Mouse (Mus musculus) mesoderm, embryonic 11.5 days (tissue): Measurements from ENCODE around the gene Ncoa4.
"Not testable (repeated sequence)": the region's sequence is repeated elsewhere in the genome, so short reads cannot be mapped to it uniquely, and the experiment has no call there.

Experiments
- DNase-seq: peaks from one replicate; pipeline ENCODE4 v3.0.0-alpha.2; 2012; ENCODE audit warnings: low read depth, low spot score

Gene Ncoa4

GRCm38 (mm10) chr14:32159690-32160246 lies at the start of gene Ncoa4:
Gene Ncoa4, plus strand, starts transcription at chr14:32159865.
- peak; percentile 99 for DNase-seq

GRCm38 (mm10) chr14:32112124-32112523 lies 47.5 kb upstream of the Ncoa4 start:
- DNase-seq = not testable (repeated sequence)

DNA sequence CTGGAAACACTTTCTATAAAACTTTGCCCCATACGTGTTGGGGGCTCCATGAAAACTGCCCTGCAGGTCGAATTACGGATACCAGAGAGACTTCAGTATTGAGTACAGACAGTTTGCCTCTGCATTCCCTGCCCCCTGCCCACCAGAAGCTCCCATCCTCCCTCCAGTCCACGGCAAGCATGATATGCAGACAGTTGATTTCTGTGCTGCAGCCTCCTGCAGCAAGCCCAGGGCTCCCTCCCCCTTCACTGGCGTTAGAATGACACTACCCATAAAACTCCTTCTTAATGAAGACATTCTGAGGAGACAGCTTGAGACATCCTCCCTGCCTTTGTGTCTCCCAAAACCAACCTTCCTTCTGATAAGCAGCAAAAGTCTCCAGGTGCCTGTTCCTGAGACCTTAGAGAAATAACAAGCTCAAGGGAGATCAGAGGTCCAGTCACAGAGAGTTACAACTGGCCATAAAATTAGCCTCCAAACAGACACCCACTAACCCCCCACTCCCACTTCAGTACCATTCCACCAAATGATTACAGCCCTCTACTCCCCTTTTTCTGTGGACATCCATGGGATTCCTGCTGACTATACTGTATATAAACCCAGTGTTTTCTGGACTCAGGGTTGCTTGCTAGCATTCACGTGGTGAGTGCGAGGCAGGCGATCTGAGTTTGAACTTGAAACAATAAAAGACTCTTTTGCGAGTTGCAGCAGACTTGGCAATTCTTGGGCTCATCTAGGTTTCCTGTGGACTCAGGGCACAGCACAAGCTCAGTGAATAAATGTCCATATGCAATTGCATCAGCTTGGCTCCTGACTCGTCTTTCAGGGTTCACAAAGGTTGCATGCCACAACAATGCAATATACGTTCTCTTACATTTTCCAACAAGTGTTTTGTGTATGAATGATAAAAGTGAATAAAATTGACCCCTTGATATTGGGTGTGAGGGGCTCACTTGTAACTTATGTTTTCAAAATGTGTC lies 38.4 kb upstream of the Ncoa4 start:
- DNase-seq = no peak

- DNase-seq = peak; percentile 19
These were observed 37.7 kb upstream of the Ncoa4 start for GRCm38 (mm10) chr14:32121920-32122315.

DNA sequence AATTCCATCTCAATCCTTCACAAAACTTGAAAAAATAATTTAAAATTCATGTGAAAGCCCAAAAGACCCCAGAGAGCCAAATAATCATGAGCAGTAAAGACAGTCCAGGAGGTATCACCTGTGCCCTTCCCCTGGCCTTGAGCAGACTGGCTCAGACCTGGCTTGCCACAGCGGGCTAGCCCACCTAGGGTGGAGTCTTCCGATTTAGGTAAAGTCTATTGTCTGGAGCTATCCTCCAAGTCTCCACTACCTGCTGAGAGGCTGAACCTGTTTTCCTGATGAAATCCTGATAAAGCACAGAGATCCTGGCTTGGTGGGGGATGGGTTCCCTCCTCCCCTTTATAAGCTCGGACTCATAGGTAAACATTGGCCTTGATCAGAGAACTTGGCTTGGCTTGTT lies 35.4 kb upstream of the Ncoa4 start:
- no peak for DNase-seq

DNA sequence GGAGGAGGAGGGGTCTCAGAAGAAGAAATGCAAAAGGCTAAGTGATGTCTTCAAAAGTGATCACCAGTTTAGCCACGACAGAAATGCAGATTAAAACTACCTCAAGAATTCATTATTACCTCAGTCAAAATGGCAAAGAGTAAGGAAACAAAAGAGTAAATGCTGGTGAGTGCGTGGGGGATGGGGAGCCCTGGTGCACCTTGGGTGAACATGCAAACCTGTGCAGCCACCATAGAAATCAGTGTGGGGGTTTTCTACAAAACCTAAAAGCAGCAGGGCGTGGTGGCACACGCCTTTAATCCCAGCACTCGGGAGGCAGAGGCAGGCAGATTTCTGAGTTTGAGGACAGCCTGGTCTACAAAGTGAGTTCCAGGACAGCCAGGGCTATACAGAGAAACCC lies 34.4 kb upstream of the Ncoa4 start:
- not testable (repeated sequence) for DNase-seq

DNA sequence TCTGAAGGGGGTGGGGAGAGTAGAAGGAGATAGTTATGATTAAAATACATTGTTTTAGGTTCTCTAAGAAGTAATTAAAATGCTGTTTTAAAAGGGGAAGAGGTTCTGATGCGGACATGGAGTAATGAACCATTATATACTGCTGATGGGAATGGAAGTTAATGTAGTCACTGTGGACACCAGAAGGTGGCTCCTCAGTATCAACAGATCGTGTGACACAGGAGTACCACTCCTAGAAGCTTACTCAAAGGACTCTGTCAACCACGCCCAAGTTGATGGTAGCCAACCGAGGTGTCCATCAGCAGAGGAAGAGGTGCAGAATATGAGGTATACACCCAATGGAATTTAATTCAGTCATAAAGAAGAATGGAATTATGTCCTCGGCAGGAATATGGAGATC lies 31.3 kb upstream of the Ncoa4 start:
- DNase-seq = no peak

DNA sequence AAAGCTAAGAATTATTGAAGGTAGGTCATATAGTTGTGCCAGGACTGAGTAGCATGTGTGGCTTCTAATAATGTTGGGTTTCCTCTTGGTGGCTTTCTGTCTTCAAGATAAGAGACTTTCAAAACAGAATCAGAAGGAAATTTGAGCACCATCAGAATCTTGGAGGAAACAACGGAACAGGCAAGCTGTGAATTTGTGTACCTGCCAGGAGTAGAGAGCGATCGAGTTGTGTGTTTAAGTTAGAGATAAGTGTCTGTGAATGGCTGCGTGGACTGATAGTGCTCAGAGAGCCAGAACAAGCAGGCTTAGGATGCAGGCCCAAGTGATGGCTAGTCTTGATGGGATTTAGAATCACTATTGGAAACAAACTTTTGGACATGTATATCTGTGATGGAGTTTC lies 27.8 kb upstream of the Ncoa4 start:
- DNase-seq = no peak

DNA sequence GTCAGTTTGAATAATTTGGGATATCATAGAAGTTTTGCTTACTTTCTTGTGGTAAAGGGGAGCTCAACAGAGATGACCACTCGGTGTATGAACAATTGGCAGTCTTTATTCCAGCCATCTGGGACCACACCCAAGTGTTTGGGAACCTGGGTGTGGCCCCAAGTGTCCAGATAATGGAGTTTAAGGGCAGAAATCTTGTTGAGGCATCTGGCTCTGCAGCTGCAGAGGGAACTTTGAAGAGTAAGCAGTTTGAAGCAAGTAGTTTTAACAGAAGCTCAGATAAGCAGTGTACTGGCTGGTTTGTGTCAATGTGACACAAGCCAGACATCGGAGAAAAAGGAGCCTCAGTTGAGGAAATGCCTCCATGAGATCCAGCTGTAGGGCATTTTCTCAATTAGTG lies 25.4 kb upstream of the Ncoa4 start:
- no peak for DNase-seq

- not testable (repeated sequence) for DNase-seq
These were observed 23.2 kb upstream of the Ncoa4 start for GRCm38 (mm10) chr14:32136467-32136866.

- DNase-seq = no peak
These were observed 19.2 kb upstream of the Ncoa4 start for GRCm38 (mm10) chr14:32140359-32140965.

GRCm38 (mm10) chr14:32141723-32142122 lies 17.9 kb upstream of the Ncoa4 start, which contains the start of gene Msmb:
Gene Msmb, plus strand, starts transcription at chr14:32142023.
- no peak for DNase-seq

DNA sequence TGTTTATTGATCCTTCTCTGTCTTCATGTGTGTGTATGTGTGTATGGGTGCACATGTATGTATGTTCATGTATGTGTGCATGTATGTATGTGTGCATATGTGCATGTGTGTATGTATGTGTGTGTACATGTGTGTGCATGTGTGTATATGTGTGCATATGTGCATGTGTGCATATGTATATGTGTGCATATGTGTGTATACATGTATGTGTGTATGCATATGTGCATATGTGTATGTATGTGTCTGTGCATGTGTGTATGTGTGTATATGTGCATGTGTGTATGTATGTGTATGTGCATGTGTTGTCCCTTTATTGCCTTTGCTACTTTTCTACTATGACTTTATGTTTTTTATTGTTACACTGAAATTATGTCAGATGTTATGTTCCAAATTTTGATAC lies 14.9 kb upstream of the Ncoa4 start:
- DNase-seq = no peak

GRCm38 (mm10) chr14:32145401-32145800 lies 14.3 kb upstream of the Ncoa4 start:
- no peak for DNase-seq

DNA sequence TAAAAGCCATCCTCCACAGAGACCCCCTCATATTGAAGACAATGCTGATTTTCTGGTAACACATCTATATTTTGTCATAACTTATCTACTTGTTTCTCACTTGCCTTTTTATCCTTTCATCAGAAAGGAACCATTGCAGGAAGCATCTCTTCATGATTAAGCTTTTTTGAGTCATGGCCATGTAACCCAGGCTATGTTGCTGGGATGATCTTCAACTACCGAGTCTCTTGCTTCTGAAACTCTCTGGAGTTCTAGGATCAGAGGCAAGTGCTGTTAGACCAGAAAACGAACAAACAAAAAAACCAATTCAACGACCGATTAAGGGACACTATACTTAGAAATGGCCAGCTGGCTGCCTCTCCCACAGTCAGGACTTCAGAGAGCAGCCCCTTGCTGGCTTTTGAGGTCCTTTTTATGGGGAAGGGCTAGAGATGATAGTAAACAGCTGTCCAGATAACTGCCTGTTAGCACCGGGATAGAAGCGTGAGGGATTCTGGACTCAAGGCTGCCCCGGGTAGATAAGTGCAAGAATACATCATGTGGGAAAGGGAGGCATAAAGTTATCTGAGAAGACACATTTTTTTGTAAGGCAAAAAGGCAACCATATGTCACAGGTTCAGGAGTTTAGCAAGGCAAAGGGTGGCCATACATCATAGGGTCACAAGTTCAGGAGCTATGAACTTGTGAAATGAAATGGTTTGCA lies 13.7 kb upstream of the Ncoa4 start:
- DNase-seq = no peak

GRCm38 (mm10) chr14:32146578-32146977 lies 13.1 kb upstream of the Ncoa4 start:
- no peak for DNase-seq

DNA sequence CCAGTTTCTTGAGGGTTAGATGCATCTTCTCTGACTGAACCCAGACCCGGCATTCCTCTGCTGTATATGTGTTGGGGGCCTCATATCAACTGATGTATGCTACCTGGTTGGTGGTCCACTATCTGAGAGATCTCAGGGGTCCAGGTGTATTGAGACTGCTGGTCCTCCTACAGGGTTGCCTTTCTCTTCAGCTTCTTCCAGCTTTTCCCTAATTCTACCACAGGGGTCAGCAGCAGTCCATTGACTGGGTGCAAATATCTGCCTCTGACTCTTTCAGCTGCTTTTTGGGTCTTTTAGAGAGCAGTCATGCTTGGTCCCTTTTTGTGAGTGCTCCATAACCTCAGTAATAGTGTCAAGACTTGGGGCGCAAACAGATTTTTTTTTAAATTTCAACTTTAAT lies 8.8 kb upstream of the Ncoa4 start:
- no peak for DNase-seq

DNA sequence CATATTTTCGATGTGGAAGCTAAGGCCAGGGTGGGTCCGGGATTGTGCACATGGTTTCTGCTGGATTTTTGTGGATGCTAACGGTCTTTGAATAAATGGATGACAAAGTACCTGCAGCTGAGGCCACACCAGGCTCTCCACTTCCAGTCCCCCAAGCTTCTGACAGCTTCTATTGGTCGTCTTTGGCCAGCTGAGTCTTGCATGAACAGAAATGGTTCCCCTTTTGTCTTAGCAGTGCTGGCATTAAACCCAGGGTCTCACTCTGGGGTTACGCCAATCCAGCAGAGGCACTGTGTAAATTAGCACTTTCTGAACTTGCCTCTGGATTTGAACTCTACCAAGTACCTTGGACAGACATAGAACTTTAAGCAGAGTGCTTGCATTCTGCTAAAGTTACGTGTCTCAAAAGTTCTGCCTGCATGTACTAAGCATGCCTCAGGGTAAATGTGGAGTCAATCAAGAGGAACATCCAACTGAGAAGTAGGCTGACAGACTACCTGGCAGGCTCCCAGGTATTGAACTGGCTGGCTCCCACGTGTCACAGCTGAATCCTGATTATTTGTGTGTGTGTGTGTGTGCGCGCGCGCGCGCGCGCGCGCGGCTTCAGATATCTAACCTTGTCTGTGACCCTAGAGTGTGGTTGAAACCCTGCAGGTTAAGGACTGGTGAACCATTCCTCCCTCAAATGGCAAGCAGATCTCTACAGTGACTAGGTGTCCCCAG lies 7.3 kb upstream of the Ncoa4 start:
- no peak for DNase-seq

GRCm38 (mm10) chr14:32153156-32153555 lies 6.5 kb upstream of the Ncoa4 start:
- no peak for DNase-seq

GRCm38 (mm10) chr14:32154758-32155157 lies 4.9 kb upstream of the Ncoa4 start:
- no peak for DNase-seq

GRCm38 (mm10) chr14:32159150-32159670 lies 455 bp upstream of the Ncoa4 start:
- DNase-seq = peak; percentile 22
